Mouse (Mus musculus) forebrain, embryonic 15.5 days (tissue): ENCODE results near the gene Gm21425. TPM values are rescaled to one million over a fixed set of nuclear protein-coding genes. Genes with fewer than 3 reads are reported as not detected.
"Not testable (repeated sequence)": the region's sequence is repeated elsewhere in the genome, so short reads cannot be mapped to it uniquely, and the experiment has no call there.

Experiments used
- ATAC-seq: fragments of 200-750 bp; cut with Nextera tagmentation; replicated peaks from 2 replicates; pipeline ENCODE4 v1.8.0; 2017; ENCODE audit warnings: mild to moderate bottlenecking, moderate TSS enrichment, moderate library complexity
- H3K27ac ChIP-seq: fragments of 300-500 bp; sonication (generic); replicated peaks from 2 replicates; pipeline ENCODE4 v1.5.1; 2015; ENCODE audit warnings: mild to moderate bottlenecking, inconsistent platforms
- H3K27me3 ChIP-seq: fragments of 300-500 bp; sonication (generic); 2 replicates; pipeline ENCODE4 v1.6.1; 2015; ENCODE audit warnings: inconsistent platforms
- H3K36me3 ChIP-seq: fragments of 300-500 bp; sonication (generic); 2 replicates; pipeline ENCODE4 v1.6.1; 2015; ENCODE audit warnings: mild to moderate bottlenecking, inconsistent platforms
- H3K4me1 ChIP-seq: fragments of 300-500 bp; sonication (generic); 2 replicates; pipeline ENCODE4 v1.6.1; 2015; ENCODE audit warnings: inconsistent platforms
- H3K4me2 ChIP-seq: fragments of 300-500 bp; sonication (generic); replicated peaks from 2 replicates; pipeline ENCODE4 v1.6.1; 2015; ENCODE audit warnings: mild to moderate bottlenecking, inconsistent platforms
- H3K4me3 ChIP-seq: fragments of 300-500 bp; sonication (generic); 2 replicates; pipeline ENCODE4 v1.5.1; 2015; ENCODE audit warnings: mild to moderate bottlenecking, inconsistent platforms
- H3K9ac ChIP-seq: fragments of 300-500 bp; sonication (generic); replicated peaks from 2 replicates; pipeline ENCODE4 v1.6.1; 2015; ENCODE audit warnings: mild to moderate bottlenecking, inconsistent platforms
- H3K9me3 ChIP-seq: fragments of 300-500 bp; sonication (generic); 2 replicates; pipeline ENCODE4 v1.6.1; 2016; ENCODE audit warnings: inconsistent platforms
- WGBS: fragments of 180-500 bp; shearing (Covaris S2); methylation state at CpG from one replicate; pipeline ENCODE4 v1.1.7; 2015; ENCODE audit warnings: mixed read lengths; 5-methylcytosine and 5-hydroxymethylcytosine counted together
- polyA plus RNA-seq: library from polyadenylated mRNA; unstranded; fragments of >200 nt; fragmentation: Nextera tagmentation; extraction: Ambion mirVana; gene quantifications from 2 replicates; pipeline ENCODE4 v1.2.1, GENCODE M21; 2015

Gene Gm21425
- not detected in 2 replicates for polyA plus RNA-seq

- H3K4me2 ChIP-seq = not testable (repeated sequence)
Observed at GRCm38 (mm10) chrY:13161668-13162067, at the start of gene Gm21425. Gene Gm21425 (plus strand): TSS chrY:13161968.

DNA sequence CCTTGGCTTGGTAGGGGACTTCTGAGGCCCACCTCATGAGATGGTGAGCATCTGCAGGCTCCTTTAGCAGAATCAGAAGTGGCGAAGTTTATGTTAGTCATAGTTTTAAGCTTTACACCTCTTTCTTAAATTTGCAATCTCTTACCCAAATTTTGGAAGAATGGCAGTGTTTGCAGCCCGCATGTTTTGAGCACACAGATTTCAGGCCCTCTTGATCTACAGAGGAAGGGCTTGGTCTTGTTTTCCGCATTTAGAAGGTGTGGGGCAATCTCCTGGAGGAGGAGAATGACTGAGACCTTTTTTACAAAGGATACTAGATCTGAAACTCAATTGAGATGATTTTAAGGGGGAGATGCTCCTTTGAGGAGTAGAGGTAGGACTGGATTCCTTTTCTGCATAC is 28.4 kb upstream of the Gm21425 start, which contains the start of gene Gm21891:
Gene Gm21891 (minus strand): TSS at position 101 of the 400 bp plus-strand sequence.
- not testable (repeated sequence) for H3K27ac ChIP-seq, ATAC-seq, H3K9ac ChIP-seq, H3K4me3 ChIP-seq, H3K27me3 ChIP-seq, H3K36me3 ChIP-seq, H3K4me2 ChIP-seq, H3K4me1 ChIP-seq, H3K9me3 ChIP-seq
- WGBS = no CpG with 5 or more reads among the region's 3 CpGs

More at GRCm38 (mm10) chrY:13161668-13162067, at the start of gene Gm21425:
- ATAC-seq, H3K27me3 ChIP-seq, H3K9ac ChIP-seq, H3K4me1 ChIP-seq, H3K9me3 ChIP-seq, H3K4me3 ChIP-seq, H3K27ac ChIP-seq, H3K36me3 ChIP-seq: not testable (repeated sequence)

Other genes with a start within 250 kb of the Gm21425 start
- not detected in 2 replicates for gene Gm20807, start 119.1 kb upstream of the Gm21425 start, polyA plus RNA-seq
- not detected in 2 replicates for gene Gm21891, start 28.5 kb upstream of the Gm21425 start, polyA plus RNA-seq
- gene Gm21828, start 62.0 kb downstream of the Gm21425 start, polyA plus RNA-seq = not detected in 2 replicates
- not detected in 2 replicates for gene Gm21440, start 90.4 kb downstream of the Gm21425 start, polyA plus RNA-seq
- not detected in 2 replicates for gene Gm21454, start 90.5 kb downstream of the Gm21425 start, polyA plus RNA-seq
- gene Gm21725, start 187.1 kb downstream of the Gm21425 start, polyA plus RNA-seq = not detected in 2 replicates